Mouse (Mus musculus) frontal cortex, postnatal 10 days (tissue): Measurements from ENCODE around the gene Tlk1.

Experiments used
- DNase-seq, 2 experiments: peaks; one replicate each; pipeline ENCODE4 v3.0.0; 2022; ENCODE audit warnings: low spot score in 2 of 2, mixed read lengths in 1 of 2

Tlk1 gene

GRCm38 (mm10) chr2:70688454-70689078, 137.0 kb downstream of the Tlk1 start:
- no peak for DNase-seq

DNA sequence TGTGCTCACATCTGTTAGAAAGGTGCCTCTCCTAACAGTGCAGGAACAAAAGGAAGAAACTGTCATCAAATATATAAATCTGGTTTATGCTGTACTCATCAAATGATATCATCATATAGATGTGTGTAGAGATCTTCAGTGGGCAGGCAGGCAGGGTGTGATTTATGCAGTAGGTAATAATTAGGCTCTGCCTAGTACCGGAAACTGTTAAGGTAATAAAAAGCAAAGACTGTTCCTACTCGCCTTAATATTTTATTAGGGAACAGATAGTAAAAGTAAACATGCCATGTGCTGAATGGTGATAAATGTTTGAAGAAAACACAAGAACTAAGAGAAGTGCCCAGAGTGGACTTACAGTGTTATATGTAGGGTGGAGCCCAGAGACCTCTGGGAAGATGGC, 143.2 kb downstream of the Tlk1 start:
- DNase-seq = no peak

GRCm38 (mm10) chr2:70673445-70674126, 151.9 kb downstream of the Tlk1 start:
- DNase-seq = no peak

DNA sequence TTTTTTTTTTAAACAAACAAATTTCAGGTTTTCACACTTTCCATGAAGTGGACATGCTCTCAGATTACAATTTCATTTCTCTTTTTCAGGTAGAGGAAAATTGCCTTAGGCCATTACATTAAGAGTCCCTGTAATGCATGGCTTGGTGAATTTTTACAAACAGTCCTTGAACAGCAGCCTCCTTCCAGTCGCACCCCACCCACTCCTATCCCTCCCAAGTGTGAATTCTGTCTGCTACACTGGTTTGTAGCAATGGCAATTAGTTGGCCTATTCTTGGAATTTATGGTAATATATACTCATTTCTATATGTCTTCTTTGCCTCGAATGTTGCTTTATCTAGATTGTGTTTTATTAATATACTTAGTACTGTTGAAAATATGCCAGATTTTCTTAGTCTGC, 153.1 kb downstream of the Tlk1 start:
- DNase-seq = no peak

GRCm38 (mm10) chr2:70669896-70670295, 155.6 kb downstream of the Tlk1 start:
- no peak for DNase-seq

DNA sequence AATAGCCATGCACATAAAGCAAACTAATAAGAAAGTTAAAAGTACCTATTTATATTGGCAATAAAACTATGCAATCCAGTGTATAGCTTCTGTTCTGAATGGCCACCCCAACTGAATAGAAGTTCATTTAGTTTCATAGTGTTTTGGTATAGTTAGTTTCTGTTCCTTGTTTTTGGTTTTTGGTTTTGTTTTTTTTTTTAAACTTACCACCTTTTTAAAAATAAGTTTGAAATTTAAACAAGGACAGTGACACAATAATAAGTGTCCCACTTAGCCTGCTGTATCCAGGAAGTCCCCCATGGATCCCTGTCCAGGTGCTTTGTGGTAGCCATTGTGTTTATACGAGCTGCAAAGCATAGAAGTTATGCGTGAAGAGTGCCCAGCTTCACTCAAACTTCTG, 156.3 kb downstream of the Tlk1 start:
- no peak for DNase-seq

GRCm38 (mm10) chr2:70667016-70667415, 158.5 kb downstream of the Tlk1 start:
- DNase-seq = no peak

DNA sequence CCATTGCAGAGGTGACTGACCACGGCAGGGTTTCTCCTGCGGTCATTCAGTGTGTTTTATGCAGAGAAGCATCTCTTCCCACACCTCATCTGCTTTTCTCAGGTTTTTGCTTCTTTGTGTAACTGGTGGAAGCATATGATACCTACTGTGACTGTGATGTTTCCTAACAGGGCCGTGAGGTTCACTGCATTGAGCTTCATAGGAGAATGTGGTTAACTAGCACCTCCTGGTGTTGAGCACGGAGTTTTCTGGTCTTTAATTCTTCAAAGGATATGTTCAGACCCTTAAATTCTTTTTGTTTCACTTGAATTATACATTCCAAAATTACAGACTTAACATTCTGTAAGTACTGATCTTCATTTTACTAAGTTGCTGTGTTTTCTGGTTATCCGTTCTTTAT, 161.8 kb downstream of the Tlk1 start:
- DNase-seq = no peak
